Mouse (Mus musculus) brain, embryonic 14.5 days (tissue): Measurements from ENCODE around the gene Txndc11. TPM values are rescaled to one million over a fixed set of nuclear protein-coding genes. Genes with fewer than 3 reads are reported as not detected.

Experiments used
- DNase-seq: peaks from one replicate; pipeline ENCODE4 v3.0.0-alpha.2; 2011; ENCODE audit warnings: low read depth
- CTCF ChIP-seq: fragments of 200-500 bp; IDR thresholded peaks from 2 replicates; pipeline ENCODE4 v1.5.1; 2012; ENCODE audit warnings: inconsistent platforms, mild to moderate bottlenecking, moderate library complexity, borderline replicate concordance; ENCODE audit not compliant: insufficient read depth, insufficient read length; ENCODE audit errors: extremely low read depth
- POLR2A ChIP-seq: fragments of 200-500 bp; IDR thresholded peaks from 2 replicates; pipeline ENCODE4 v1.6.1; 2012; ENCODE audit warnings: mild to moderate bottlenecking, inconsistent platforms, borderline replicate concordance; ENCODE audit not compliant: poor library complexity, insufficient read depth, insufficient read length, severe bottlenecking; ENCODE audit errors: extremely low read depth
- polyA plus RNA-seq: library from polyadenylated mRNA; depleted of rRNA; stranded (reverse); fragments of >200 nt; gene quantifications from 2 replicates; pipeline ENCODE4 v1.2.3, GENCODE M21; 2012; rRNA removed

The Txndc11 gene
- polyA plus RNA-seq, 1 experiment: 28.2 TPM

DNA sequence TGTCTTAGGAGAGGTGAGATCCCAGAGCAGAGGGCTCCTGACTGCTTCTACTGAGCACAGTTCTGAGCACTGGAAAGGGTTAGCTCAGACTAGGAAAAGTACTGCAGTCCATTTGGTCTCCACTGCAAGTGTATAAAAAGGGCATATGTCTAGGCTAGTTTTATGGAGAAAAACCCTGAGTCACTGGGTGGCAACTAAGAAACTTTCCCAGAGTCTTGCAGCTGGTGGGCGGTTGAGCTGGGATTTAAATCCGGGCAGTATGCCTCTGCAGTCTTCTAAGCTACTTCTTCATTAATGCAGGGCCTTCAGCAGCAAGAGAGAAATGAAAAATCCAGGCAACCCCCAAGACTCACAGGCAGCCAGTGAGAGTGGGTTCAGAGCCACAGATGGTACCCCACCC lies 84.2 kb downstream of the Txndc11 start:
- DNase-seq: no peak
- TF ChIP-seq POLR2A: no peak
- TF ChIP-seq CTCF: no peak

DNA sequence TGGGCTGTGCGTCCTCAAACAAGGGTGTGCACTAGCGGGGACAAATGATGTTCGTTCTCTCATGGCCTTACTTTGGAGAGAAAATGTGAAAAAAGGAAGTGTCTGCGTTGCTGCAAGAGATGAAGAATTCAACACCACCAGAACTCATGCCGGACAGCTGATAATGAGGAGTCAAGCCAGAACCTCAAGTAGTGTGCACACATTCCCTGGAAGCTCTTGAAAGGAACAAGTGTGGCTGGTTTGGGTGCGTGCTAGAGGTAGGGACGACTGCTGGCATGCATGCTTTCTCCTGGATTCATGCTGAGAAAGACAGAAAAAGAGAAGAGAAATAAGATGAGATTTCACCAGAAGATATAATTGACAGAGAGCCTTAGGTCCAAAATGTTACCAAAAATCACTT lies 87.3 kb downstream of the Txndc11 start:
- no peak for TF ChIP-seq POLR2A
- no peak for DNase-seq

DNA sequence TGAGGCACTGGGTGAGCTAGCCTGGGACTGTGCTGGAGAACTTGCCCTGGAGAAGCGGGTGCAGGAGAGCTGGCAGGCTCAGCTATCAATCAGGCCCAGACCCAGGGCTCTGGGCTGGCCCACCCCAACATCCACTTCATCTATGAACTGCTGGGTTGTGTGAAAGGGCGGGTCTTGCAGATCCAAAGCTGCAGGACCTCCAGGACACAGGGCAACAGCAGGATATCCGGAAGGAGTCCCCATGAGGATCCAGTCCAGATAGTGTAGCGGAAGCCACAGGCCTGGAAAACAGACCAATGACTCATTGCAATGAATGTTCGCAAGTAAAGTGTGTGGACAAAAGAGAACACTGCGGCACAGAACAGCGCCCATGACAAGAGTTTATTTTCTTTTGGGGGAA lies 88.0 kb downstream of the Txndc11 start:
- DNase-seq: no peak
- TF ChIP-seq POLR2A: no peak
- TF ChIP-seq CTCF: no peak

DNA sequence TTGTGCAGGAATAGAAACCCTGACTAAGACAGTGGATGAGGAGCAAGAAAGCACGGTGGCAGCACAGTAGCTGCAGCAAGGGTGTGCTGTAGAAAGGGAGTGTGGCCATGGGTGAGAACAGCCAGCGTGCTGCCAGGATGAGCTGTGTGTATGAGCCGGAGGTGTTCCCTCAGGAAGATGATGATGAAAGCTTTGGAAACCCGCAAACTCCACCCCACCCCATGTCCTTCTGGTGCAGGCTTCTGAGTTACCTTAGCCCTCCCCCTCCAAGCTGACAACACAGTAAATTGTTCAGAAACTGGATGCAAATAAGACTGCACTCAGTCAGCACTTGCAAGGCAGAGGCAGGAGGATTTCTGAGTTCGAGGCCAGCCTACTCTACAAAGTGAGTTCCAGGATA lies 91.2 kb downstream of the Txndc11 start:
- DNase-seq: no peak
- TF ChIP-seq POLR2A (no peak), CTCF (no peak)

DNA sequence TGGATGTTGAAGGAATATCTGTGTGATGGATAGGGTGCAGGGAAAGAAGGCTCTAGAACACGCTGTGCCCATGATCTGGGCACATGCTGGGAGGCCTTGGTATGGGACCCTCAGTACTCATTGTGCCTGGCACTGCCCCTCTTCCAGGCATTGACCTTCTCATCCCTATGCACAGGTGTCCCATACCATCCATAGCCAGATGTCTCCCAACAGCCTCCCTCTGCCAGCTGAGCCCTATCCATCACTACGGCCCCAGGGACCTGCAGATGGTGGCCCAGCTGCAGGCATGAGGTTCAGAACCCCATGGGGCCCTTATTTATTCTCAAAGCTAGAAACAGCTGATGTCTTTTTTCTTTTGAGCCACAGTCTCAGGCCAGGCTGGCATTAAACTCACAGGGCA lies 93.8 kb downstream of the Txndc11 start:
- TF ChIP-seq POLR2A (no peak), CTCF (no peak)
- no peak for DNase-seq

DNA sequence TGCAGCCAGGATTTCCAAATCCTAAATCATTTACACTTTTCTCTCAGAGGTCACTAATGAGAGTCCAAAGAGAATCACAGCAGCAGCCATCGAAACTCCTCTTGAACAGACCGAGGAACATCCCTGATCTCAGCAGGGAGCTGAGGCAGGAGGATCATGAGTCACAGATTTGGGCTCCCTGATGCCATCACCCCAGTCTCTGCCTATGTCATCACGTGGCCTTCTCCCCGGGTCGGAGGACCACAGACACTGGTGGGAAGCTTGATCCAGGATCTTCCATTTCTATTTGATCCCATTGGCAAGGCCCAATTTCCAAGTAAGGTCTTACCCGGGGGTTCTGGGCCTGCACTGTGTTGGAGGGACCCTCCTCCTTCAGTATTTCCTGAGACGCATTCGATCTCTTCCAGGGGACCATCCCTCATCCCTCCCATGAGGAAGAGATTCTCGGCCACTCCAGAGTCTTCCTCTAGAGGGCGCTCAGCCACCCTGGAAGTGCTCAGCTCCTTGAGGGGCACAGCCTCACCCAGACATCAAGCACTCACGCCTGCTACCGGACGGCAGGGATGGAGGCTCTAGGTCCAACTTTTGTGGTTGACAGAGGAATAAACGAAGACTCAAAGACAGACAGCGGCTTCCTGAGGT lies 98.5 kb downstream of the Txndc11 start:
- DNase-seq: peak; percentile 78
- TF ChIP-seq POLR2A: no peak
- TF ChIP-seq CTCF: peak; percentile 90

DNA sequence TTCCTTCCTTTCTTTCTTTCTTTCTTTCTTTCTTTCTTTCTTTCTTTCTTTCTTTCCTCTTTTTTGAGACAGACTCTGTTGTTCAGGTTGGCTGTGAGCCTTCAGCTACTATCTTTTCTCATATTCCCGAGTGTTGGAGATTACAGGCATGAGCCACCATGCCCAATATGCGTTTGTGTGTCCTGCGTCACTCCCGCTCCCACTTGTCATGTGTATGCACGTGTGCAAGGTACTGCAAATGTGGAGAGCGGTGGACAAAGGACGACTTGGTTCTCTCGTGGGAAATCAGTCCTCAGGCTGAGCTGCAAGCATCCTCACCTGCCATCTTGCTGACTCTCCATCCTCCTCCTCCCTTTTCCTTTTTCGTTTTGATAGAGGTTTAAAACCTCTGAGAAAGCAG lies 99.2 kb downstream of the Txndc11 start:
- DNase-seq: no peak
- TF ChIP-seq CTCF: no peak

DNA sequence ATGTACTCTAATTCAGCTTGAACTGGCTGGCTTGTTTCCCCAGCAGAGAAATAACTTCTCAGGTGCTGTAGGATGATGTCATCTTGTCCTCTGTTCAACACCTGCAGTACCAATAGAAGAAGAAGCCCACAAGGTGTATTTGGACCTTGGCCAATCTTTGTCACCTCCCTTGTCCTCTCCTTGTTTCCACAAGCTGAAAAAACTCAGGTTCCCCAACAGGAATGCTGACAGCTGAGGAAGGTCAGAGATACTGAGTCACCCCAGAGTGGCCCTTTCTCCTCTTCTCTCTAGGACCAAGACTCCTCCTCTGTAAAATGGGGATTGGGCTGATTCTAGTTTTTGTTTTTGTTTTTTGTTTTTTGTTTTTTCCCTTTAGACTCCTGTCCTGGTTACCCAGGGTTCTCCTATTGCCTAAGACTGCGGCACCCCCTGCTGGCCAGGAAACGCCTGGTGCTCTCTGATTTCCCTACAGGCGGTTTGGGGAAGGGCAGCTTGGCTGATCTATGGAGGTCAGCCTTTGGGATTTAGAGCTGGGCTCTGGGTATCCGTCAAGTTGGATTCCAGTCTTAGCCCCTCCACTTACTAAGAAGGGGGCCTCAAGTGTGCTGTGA lies 100.2 kb downstream of the Txndc11 start:
- TF ChIP-seq CTCF: peak; percentile 98
- TF ChIP-seq POLR2A: no peak
- DNase-seq: peak; percentile 88

DNA sequence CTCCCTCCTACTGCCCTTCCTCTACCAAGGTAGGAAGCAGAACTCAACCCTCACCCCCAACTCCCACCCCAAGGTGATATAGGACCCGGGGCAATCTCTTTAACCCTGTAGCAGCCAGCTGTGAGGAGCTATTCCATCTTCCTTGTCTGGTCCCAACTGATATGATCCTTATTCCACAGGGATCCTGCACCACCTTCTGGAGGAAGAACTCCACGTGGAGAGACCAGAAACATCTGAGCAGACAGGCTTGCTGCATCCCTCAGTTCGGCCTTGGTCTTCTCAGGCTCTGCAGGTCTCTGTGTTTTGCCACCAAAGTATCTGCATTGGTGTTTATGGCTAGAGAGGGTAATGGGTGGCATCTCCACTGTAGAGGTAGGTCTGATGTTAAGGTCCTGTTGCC lies 103.1 kb downstream of the Txndc11 start:
- TF ChIP-seq POLR2A (no peak), CTCF (no peak)
- no peak for DNase-seq

DNA sequence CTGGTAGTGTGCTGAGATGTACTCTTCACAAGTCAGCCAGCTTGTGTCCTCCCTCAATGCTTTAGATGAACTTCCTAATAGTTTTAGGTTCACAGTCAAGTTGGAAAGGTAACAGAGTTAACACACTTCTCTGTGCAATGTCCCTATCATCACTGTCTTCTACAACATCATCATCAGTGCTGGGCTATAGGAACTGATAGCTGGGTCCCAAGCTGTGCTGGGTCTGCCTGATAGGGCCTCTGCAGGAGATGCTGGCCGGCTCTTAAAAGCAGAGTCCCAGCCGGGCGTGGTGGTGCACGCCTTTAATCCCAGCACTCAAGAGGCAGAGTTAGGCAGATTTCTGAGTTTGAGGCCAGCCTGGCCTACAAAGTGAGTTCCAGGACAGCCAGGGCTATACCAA lies 103.6 kb downstream of the Txndc11 start:
- no peak for TF ChIP-seq CTCF
- TF ChIP-seq POLR2A: no peak
- no peak for DNase-seq

DNA sequence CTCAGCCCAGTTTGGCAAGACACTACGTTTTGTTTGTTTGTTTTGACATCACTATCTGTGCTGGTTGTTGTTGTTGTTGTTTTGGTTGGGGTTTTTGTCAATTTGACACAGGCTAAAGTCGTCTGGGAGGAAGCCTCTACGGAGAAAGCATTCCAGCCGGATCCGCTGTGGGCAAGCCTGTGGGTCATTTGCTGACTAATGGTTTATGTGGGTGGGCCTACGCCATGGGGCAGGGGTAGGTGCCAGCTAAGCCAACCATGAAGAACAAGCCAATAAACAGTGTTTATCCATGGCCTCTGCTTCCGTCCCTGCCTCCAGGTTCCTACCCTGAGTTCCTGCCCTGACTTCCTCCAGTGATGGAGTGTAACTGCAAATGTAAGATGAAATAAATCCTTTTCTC lies 106.2 kb downstream of the Txndc11 start:
- no peak for DNase-seq

More for the DNA sequence above, 106.2 kb downstream of the Txndc11 start:
- TF ChIP-seq CTCF (no peak), POLR2A (no peak)

Other genes with a start within 250 kb of the Txndc11 start
- gene Snn, start 73.7 kb downstream of the Txndc11 start, polyA plus RNA-seq: 185 and 187 TPM in 2 replicates
- gene Litaf, start 68.5 kb downstream of the Txndc11 start, polyA plus RNA-seq: 35.9 and 39.0 TPM in 2 replicates
- 113 and 127 TPM in 2 replicates for gene Zc3h7a, start 41.7 kb upstream of the Txndc11 start, polyA plus RNA-seq
- 57.9 and 62.4 TPM in 2 replicates for gene Rsl1d1, start 68.7 kb upstream of the Txndc11 start, polyA plus RNA-seq
- 34.3 and 54.9 TPM in 2 replicates for gene Gspt1, start 119.7 kb upstream of the Txndc11 start, polyA plus RNA-seq
- 0.15 and 0.25 TPM in 2 replicates for gene Tnfrsf17, start 179.2 kb upstream of the Txndc11 start, polyA plus RNA-seq
- 6.6 and 16.0 TPM in 2 replicates for gene Snx29, start 188.3 kb upstream of the Txndc11 start, polyA plus RNA-seq